Mouse (Mus musculus) thymus, postnatal 0 days (tissue): Measurements from ENCODE around the gene Lamtor3. TPM values are rescaled to one million over a fixed set of nuclear protein-coding genes. Genes with fewer than 3 reads are reported as not detected.
"Not testable (repeated sequence)": the region's sequence is repeated elsewhere in the genome, so short reads cannot be mapped to it uniquely, and the experiment has no call there.

Experiments used
- DNase-seq: peaks from one replicate; pipeline ENCODE4 v3.0.0-alpha.2; 2015; ENCODE audit warnings: low spot score
- polyA plus RNA-seq: library from polyadenylated mRNA; unstranded; fragments of >200 nt; fragmentation: Nextera tagmentation; extraction: Ambion mirVana; gene quantifications from 2 replicates; pipeline ENCODE4 v1.2.1, GENCODE M21; 2015

Gene Lamtor3
- polyA plus RNA-seq, 1 experiment from 2014 or later = 129 TPM

GRCm38 (mm10) chr3:137933986-137934385, 15.7 kb downstream of the Lamtor3 start:
- DNase-seq = no peak

- no peak for DNase-seq
These were observed 17.5 kb downstream of the Lamtor3 start for GRCm38 (mm10) chr3:137935570-137936525.

- DNase-seq = no peak
These were observed 18.2 kb downstream of the Lamtor3 start for GRCm38 (mm10) chr3:137936541-137936940.

GRCm38 (mm10) chr3:137938608-137939007, 20.3 kb downstream of the Lamtor3 start:
- no peak for DNase-seq

GRCm38 (mm10) chr3:137940757-137941156, 22.5 kb downstream of the Lamtor3 start:
- DNase-seq = no peak

GRCm38 (mm10) chr3:137941555-137941954, 23.2 kb downstream of the Lamtor3 start:
- no peak for DNase-seq

GRCm38 (mm10) chr3:137942098-137942622, 23.9 kb downstream of the Lamtor3 start:
- no peak for DNase-seq

- no peak for DNase-seq
These were observed 25.4 kb downstream of the Lamtor3 start for GRCm38 (mm10) chr3:137943737-137944154.

GRCm38 (mm10) chr3:137946827-137947226, 28.5 kb downstream of the Lamtor3 start:
- DNase-seq = no peak

- DNase-seq = no peak
These were observed 29.2 kb downstream of the Lamtor3 start for GRCm38 (mm10) chr3:137947525-137947924.

- DNase-seq = no peak
These were observed 32.0 kb downstream of the Lamtor3 start for GRCm38 (mm10) chr3:137950191-137950885.

- not testable (repeated sequence) for DNase-seq
These were observed 33.0 kb downstream of the Lamtor3 start for GRCm38 (mm10) chr3:137951302-137951701.

- DNase-seq = no peak
These were observed 33.5 kb downstream of the Lamtor3 start for GRCm38 (mm10) chr3:137951819-137952218.

GRCm38 (mm10) chr3:137952225-137952913, 34.1 kb downstream of the Lamtor3 start:
- peak; percentile 53 for DNase-seq

- peak; percentile 76 for DNase-seq
These were observed 34.9 kb downstream of the Lamtor3 start for GRCm38 (mm10) chr3:137952914-137953880.

GRCm38 (mm10) chr3:137954256-137954916, 36.1 kb downstream of the Lamtor3 start:
- no peak for DNase-seq

- peak; percentile 47 for DNase-seq
These were observed 37.3 kb downstream of the Lamtor3 start for GRCm38 (mm10) chr3:137955560-137956081.

GRCm38 (mm10) chr3:137957864-137958263, 39.6 kb downstream of the Lamtor3 start:
- DNase-seq = no peak

GRCm38 (mm10) chr3:137958352-137958751, 40.0 kb downstream of the Lamtor3 start:
- DNase-seq = no peak
